Comparison of ENCODE assay signal across 19 mouse cellular contexts in genomic region chr1:72773234-72773633, GRCm38 (mm10). TPM values are rescaled to one million over a fixed set of nuclear protein-coding genes. Genes with fewer than 3 reads are reported as not detected.
DNase-seq lines count a peak whose midpoint lies in the region; TF ChIP-seq lines count a peak whose summit lies in the region.
"Had no signal": no experiment of that assay in that cellular context is flagged by ENCODE, and none has a peak within 500 bp of the region (broad histone marks: within the 10 kb centered on the region; RNA-seq: fewer than 3 reads in every experiment).

No protein-coding gene starts in this region.

- H3K4me3 ChIP-seq in kidney, adult 2 months (ENCODE audit: insufficient read depth, low read depth, low read length) = no peak overlapping the region
- H3K4me3 ChIP-seq: embryonic facial prominence, embryonic 12.5 days; heart, adult 2 months; hindbrain, embryonic 10.5 days; midbrain, embryonic 15.5 days; myocyte had no signal

- WGBS in kidney, adult 2 months = 53% methylated on average over 3 of the region's 3 CpGs

- TF ChIP-seq CTCF in kidney, adult 2 months (conservative IDR thresholded peaks at IDR 0.05; ENCODE audit: insufficient read depth, insufficient read length, low read depth, low read length) = no peak

- DNase-seq in kidney, adult 2 months = peak; percentile 46
- no peak for DNase-seq in kidney, postnatal 10 days
- DNase-seq in urinary bladder, postnatal 14 days (ENCODE audit: low spot score) = peak; percentile 13
- DNase-seq in urinary bladder, adult 2 months (ENCODE audit: low spot score) = no peak
- peak; percentile 29 to 36 for DNase-seq in kidney, postnatal 36 days
- no peak for DNase-seq in layer of hippocampus, adult 8-10 months (ENCODE audit: low spot score in 2 of 2)
- no peak for DNase-seq in right cerebral cortex, postnatal 36 days (ENCODE audit: low spot score in 2 of 2)
- DNase-seq: adrenal gland, adult 2 months; cerebellum, adult 9-10 months; heart, adult 2 months; layer of hippocampus, adult 9-11 months; lung, embryonic 14.5 days; lung, postnatal 36 days had no signal

- H3K4me1 ChIP-seq in kidney, adult 2 months (ENCODE audit: control insufficient read depth, insufficient read depth, low read length) = no peaks in the 10 kb centered on the region
- H3K4me1 ChIP-seq: embryonic facial prominence, embryonic 12.5 days; hindbrain, embryonic 10.5 days; midbrain, embryonic 15.5 days had no signal

- H3K36me3 ChIP-seq in kidney, adult 2 months (ENCODE audit: control insufficient read depth, insufficient read depth, low read length) = no peaks in the 10 kb centered on the region
- H3K36me3 ChIP-seq: embryonic facial prominence, embryonic 12.5 days; hindbrain, embryonic 10.5 days; midbrain, embryonic 15.5 days had no signal

- TF ChIP-seq POLR2A in kidney, adult 2 months (IDR thresholded peaks at IDR 0.05; ENCODE audit: low read depth, low read length) = no peak

- H3K27me3 ChIP-seq in kidney, adult 2 months (replicated peaks; ENCODE audit: control insufficient read depth, insufficient read depth, low read length) = no peaks in the 10 kb centered on the region
- H3K27me3 ChIP-seq: embryonic facial prominence, embryonic 12.5 days; midbrain, embryonic 15.5 days had no signal

- no peak overlapping the region for H3K27ac ChIP-seq in kidney, adult 2 months (ENCODE audit: insufficient read depth, low read depth, low read length)
- H3K27ac ChIP-seq: embryonic facial prominence, embryonic 12.5 days; heart, adult 2 months; hindbrain, embryonic 10.5 days; hindbrain, postnatal 0 days; midbrain, embryonic 15.5 days had no signal

RNA-seq across cellular contexts. Expression of gene Igfbp2, which starts 51.1 kb away (rescaled TPM):
- 12.6 and 13.5 TPM in 2 replicates for polyA plus RNA-seq in kidney, adult 2 months (2012; rRNA removed)
- 874 and 1,097 TPM in 2 replicates for polyA plus RNA-seq in urinary bladder, adult 2 months (2012; rRNA removed)
- 10 to 100 TPM; 36.7 to 56.7 (median 47.3) TPM for total RNA-seq in layer of hippocampus, adult 8-10 months (2022)
- total RNA-seq: megakaryocyte-erythroid progenitor cell, adult 5-6 weeks had no signal

Comparison
In these comparisons a context has a peak if more than half of its experiments do, and no peak if none do; other contexts are left out.
1. DNase-seq: peak in kidney, adult 2 months (single experiment), urinary bladder, postnatal 14 days (single experiment) and kidney, postnatal 36 days (2 of 2); none in kidney, postnatal 10 days (single experiment), urinary bladder, adult 2 months (single experiment), layer of hippocampus, adult 8-10 months (0 of 2) and right cerebral cortex, postnatal 36 days (0 of 2).
2. RNA of gene Igfbp2, which starts 51.1 kb away (polyA plus RNA-seq): 874 to 1,097 TPM in urinary bladder, adult 2 months; 12.6 to 13.5 TPM in kidney, adult 2 months; every median in the first group is over 10 times any median in the second.